Mouse (Mus musculus): ENCODE results near the gene Ccrl2. TPM values are rescaled to one million over a fixed set of nuclear protein-coding genes. Genes with fewer than 3 reads are reported as not detected.

Ccrl2 gene
- total RNA-seq (2023): 7.6 TPM

DNA sequence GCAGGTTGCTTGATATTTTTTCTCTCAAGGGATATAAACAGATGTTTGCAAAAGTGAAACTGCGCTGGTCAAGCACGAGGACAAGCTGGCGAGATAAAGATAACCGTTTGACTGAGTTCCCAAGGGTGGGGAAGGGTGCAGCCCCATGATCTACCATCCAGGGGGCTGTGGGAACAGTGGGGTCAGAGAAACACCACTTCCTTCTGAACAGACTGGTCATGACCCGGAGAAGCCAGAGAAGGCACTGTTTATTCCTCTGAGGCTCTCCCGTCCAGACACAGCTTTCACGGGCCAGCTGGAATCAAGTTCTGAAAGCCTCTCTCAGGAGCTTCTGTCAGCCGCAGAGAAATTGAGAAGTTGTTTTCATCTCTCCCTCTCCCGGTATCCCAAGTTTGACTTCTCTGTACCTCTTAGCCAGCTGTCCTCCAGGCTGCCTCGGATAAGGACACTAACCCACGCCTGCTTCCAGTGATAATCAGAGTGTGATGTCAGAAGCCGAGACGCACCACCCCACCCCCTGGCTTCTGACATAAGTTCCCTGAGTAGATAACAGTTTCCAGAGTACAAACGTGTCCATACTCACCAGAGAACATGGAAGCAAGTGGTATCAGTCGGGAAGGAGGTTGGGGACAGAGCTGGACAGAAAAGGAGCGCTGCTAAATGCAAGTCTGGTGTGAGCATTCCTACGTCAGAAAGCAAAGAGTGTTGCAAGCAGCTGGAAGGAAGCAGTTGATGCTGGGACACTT lies at the start of gene Ccrl2:
Gene Ccrl2, minus strand, starts transcription at position 722 of the 746 bp plus-strand sequence.

DNA sequence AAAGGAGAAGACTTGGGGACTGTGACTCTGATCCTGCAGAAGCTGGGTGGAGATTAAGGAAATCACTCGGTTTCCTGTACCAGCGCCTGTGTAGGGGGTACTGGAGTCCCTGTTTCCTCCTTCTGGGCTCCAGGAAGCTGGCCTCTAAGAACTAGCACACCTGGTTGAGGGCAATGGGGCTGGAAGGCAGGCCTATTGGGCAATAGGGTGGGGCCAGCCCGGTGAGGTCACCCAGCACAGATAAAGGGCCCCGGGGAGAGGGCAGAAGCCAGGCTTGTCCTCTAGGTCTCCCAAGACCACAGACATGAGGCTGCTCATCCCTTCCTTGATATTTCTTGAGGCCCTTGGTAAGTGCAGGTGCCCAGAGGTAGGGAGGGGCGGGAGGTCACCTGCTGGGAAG lies 38.3 kb downstream of the Ccrl2 start, which contains the start of gene Ltf:
Gene Ltf, plus strand, starts transcription at position 250 of the 400 bp plus-strand sequence.

Other genes with a start within 250 kb of the Ccrl2 start
- not detected for gene Prss44, start 243.5 kb downstream of the Ccrl2 start, total RNA-seq (2023)
- not detected for gene Prss43, start 230.8 kb downstream of the Ccrl2 start, total RNA-seq (2023)
- gene Prss45, start 222.9 kb downstream of the Ccrl2 start, total RNA-seq (2023): not detected
- gene Prss46, start 213.0 kb downstream of the Ccrl2 start, total RNA-seq (2023): not detected
- not detected for gene Prss50, start 199.6 kb downstream of the Ccrl2 start, total RNA-seq (2023)
- 486 TPM for gene Als2cl, start 177.6 kb downstream of the Ccrl2 start, total RNA-seq (2023)
- gene Tmie, start 177.4 kb downstream of the Ccrl2 start, total RNA-seq (2023): 42.9 TPM
- 4.0 TPM for gene Fam240a, start 140.7 kb downstream of the Ccrl2 start, total RNA-seq (2023)
- gene Tdgf1, start 111.4 kb downstream of the Ccrl2 start, total RNA-seq (2023): 1.9 TPM
- gene Lrrc2, start 106.0 kb downstream of the Ccrl2 start, total RNA-seq (2023): not detected
- gene Rtp3, start 66.9 kb downstream of the Ccrl2 start, total RNA-seq (2023): not detected
- gene Ltf, start 38.2 kb downstream of the Ccrl2 start, total RNA-seq (2023): 5.2 TPM
- 15.6 TPM for gene Lrrfip2, start 60.1 kb upstream of the Ccrl2 start, total RNA-seq (2023)
- gene Mlh1, start 214.3 kb upstream of the Ccrl2 start, total RNA-seq (2023): 54.6 TPM
- gene Epm2aip1, start 214.4 kb upstream of the Ccrl2 start, total RNA-seq (2023): 29.4 TPM

Data from CD8-positive naive resting alpha-beta T cell, adult 57 days (primary cell).